Mouse (Mus musculus) kidney, adult 2 months (tissue): ENCODE measurements at regions not wholly inside any gene's neighbourhood (a gene's known extent, or its start where the extent isn't known, plus 50 kb on each side); places are given as distances from the start of the nearest gene placed in this dataset.

Source experiments
- DNase-seq: peaks from one replicate; pipeline ENCODE4 v3.0.0; 2021
- H3K27ac ChIP-seq: fragments of 200-500 bp; 2 replicates; pipeline ENCODE4 v1.5.1; 2012; ENCODE audit warnings: low read depth, low read length, control low read depth, inconsistent platforms; ENCODE audit not compliant: insufficient read depth
- H3K27me3 ChIP-seq: fragments of 200-500 bp; replicated peaks from 2 replicates; pipeline ENCODE4 v1.6.1; 2012; ENCODE audit warnings: mild to moderate bottlenecking, moderate library complexity, low read length, inconsistent platforms; ENCODE audit not compliant: control insufficient read depth, insufficient read depth
- H3K36me3 ChIP-seq: fragments of 200-500 bp; 2 replicates; pipeline ENCODE4 v1.6.1; 2012; ENCODE audit warnings: mild to moderate bottlenecking, moderate library complexity, low read length, inconsistent platforms; ENCODE audit not compliant: control insufficient read depth, insufficient read depth
- H3K4me1 ChIP-seq: fragments of 200-500 bp; 2 replicates; pipeline ENCODE4 v1.6.1; 2011; ENCODE audit warnings: low read length; ENCODE audit not compliant: control insufficient read depth, insufficient read depth
- H3K4me3 ChIP-seq: fragments of 200-500 bp; 2 replicates; pipeline ENCODE4 v1.5.1; 2011; ENCODE audit warnings: mild to moderate bottlenecking, low read depth, low read length, control low read depth; ENCODE audit not compliant: insufficient read depth
- CTCF ChIP-seq: fragments of 200-500 bp; conservative IDR thresholded peaks from 2 replicates; pipeline ENCODE4 v1.5.1; 2011; ENCODE audit warnings: low read depth, mild to moderate bottlenecking, control low read depth, low read length, moderate library complexity, mixed read lengths; ENCODE audit not compliant: insufficient read depth, insufficient read length
- POLR2A ChIP-seq: fragments of 200-500 bp; IDR thresholded peaks from one replicate; pipeline ENCODE4 v1.6.1; 2011; ENCODE audit warnings: low read depth, low read length, control low read depth
- WGBS: fragments of 180-500 bp; shearing (Covaris S2); methylation state at CpG from one replicate; pipeline ENCODE4 v1.1.7; 2018; 5-methylcytosine and 5-hydroxymethylcytosine counted together

- H3K4me1 ChIP-seq, result no peaks in the 10 kb centered on the region
- no peaks in the 10 kb centered on the region for H3K36me3 ChIP-seq
- H3K27ac ChIP-seq, result no peak overlapping the region
- H3K4me3 ChIP-seq, result no peak overlapping the region
- H3K27me3 ChIP-seq, result no peaks in the 10 kb centered on the region
- TF ChIP-seq CTCF (no peak), POLR2A (no peak)
- 54% methylated on average over 12 of the region's 12 CpGs for WGBS
- DNase-seq, result no peak
Measured at GRCm38 (mm10) chr17:88141538-88141937, 76.4 kb upstream of the Fbxo11 start.

DNA sequence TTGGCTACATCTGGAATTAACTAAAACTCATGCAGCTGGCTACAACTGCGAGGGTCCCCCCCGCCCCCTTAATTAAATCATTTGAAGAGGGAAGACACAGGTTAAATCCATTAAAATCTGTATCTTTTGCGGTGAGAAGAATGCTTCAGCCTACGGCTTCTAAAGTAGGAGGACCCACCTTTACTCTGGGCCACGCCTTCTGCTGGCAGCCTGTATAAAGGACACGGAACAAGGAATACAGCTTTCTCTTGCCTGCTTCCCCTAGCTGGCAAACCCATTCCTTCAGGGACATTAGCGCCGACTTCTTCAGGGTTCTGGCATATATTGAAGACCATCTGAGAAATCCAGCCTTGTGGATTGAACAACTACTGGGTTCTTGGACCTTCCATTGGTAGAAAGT lies 76.9 kb upstream of the Fbxo11 start:
- no peak for TF ChIP-seq CTCF
- no peak for TF ChIP-seq POLR2A
- no peak for DNase-seq
- Histone ChIP-seq H3K4me3 (no peak overlapping the region), H3K4me1 (no peaks in the 10 kb centered on the region), H3K27me3 (no peaks in the 10 kb centered on the region), H3K36me3 (no peaks in the 10 kb centered on the region), H3K27ac (no peak overlapping the region)
- 70% methylated on average over 8 of the region's 8 CpGs for WGBS

DNA sequence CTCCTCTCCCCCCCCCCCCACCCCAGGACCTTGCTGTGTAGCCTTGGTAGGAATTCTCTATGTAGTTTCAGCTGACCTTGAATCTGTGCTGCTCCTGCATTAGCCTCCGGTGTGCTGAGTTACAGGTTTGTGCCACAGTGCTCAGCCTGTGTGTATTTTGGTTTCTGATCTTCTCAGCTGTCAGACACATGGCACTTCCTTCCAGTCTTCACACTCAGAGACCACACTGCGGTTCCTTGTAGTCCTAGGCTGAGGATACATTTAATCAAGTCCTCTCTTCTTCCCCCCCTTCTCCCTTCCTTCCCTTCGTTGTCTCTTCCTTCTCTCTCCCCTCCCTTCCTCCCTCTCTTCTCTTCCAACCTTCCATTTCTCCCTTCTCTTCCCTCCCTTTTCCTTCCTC lies 77.7 kb upstream of the Fbxo11 start:
- Histone ChIP-seq H3K36me3 (no peaks in the 10 kb centered on the region), H3K4me1 (no peaks in the 10 kb centered on the region), H3K27ac (no peak overlapping the region), H3K4me3 (no peak overlapping the region), H3K27me3 (no peaks in the 10 kb centered on the region)
- TF ChIP-seq CTCF, result no peak
- no peak for TF ChIP-seq POLR2A
- DNase-seq, result no peak
- 63% methylated on average over 3 of the region's 3 CpGs for whole genome bisulfite sequencing

DNA sequence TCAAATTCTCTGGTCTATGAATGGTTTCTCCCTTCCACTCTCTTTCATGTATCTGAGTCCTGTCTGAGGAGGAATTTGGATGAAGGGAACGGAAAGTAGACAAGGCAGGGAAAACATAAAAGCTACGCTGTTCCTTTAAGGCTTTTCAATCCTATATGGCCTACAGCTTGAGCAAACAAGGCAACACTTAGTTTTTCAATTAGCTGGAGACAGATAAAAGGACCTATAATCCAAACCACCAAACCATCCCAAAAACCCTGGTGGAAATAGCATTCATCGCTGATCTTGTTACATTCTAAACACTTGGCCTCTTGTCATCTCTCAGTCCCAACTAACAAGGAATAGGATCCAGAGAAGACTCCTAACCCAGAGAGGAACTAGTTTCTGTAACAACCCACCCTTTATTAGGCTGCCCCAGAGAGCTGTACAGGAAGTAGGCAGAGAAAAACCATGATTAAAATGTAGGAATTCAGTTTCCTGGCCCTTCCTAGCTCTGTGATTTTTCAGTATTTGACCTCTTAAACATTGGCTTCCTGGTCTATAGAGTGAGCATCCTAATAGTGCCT lies 78.4 kb upstream of the Fbxo11 start:
- Histone ChIP-seq H3K4me3 (no peak overlapping the region), H3K36me3 (no peaks in the 10 kb centered on the region), H3K27me3 (no peaks in the 10 kb centered on the region), H3K27ac (no peak overlapping the region), H3K4me1 (no peaks in the 10 kb centered on the region)
- TF ChIP-seq CTCF (no peak), POLR2A (no peak)
- WGBS, result 85% methylated on average over 3 of the region's 3 CpGs
- DNase-seq, result no peak

- no peak for TF ChIP-seq CTCF
- TF ChIP-seq POLR2A, result no peak
- WGBS, result 49% methylated on average over 6 of the region's 6 CpGs
- Histone ChIP-seq H3K36me3 (no peaks in the 10 kb centered on the region), H3K4me3 (no peak overlapping the region), H3K4me1 (no peaks in the 10 kb centered on the region), H3K27ac (no peak overlapping the region), H3K27me3 (no peaks in the 10 kb centered on the region)
- no peak for DNase-seq
Measured at GRCm38 (mm10) chr17:88158550-88158949, 93.5 kb upstream of the Fbxo11 start.

DNA sequence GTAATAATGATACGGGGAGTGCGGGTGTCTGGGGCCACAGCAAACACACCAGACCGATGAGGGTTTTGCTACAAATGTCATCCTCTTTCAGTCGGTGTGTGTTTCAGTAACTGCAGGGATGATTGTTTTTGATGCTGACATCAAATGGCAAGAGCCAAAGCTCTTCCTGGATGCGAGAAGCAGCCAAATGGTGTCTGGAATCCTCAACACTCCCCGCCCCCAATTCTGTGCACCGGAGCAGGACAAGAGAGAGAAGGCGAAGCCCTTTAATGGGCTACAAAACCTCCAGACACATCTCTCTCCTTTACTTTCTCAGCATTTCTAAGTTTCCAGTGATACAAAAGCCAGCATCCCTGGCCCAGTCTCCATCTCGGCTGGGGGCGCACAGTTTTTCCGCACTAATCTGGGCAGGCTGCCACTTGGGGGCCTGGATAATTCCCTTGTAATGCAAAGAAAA lies 94.1 kb upstream of the Fbxo11 start:
- Histone ChIP-seq H3K36me3 (no peaks in the 10 kb centered on the region), H3K27ac (no peak overlapping the region), H3K4me3 (no peak overlapping the region), H3K4me1 (no peaks in the 10 kb centered on the region), H3K27me3 (no peaks in the 10 kb centered on the region)
- no peak for DNase-seq
- TF ChIP-seq CTCF (no peak), POLR2A (no peak)
- WGBS, result 41% methylated on average over 11 of the region's 11 CpGs

GRCm38 (mm10) chr17:88159851-88160676 lies 95.0 kb upstream of the Fbxo11 start:
- Histone ChIP-seq H3K27me3 (no peaks in the 10 kb centered on the region), H3K4me3 (no peak overlapping the region), H3K4me1 (no peaks in the 10 kb centered on the region), H3K36me3 (no peaks in the 10 kb centered on the region), H3K27ac (no peak overlapping the region)
- TF ChIP-seq CTCF (no peak), POLR2A (no peak)
- DNase-seq, result no peak
- 61% methylated on average over 19 of the region's 19 CpGs for WGBS

DNA sequence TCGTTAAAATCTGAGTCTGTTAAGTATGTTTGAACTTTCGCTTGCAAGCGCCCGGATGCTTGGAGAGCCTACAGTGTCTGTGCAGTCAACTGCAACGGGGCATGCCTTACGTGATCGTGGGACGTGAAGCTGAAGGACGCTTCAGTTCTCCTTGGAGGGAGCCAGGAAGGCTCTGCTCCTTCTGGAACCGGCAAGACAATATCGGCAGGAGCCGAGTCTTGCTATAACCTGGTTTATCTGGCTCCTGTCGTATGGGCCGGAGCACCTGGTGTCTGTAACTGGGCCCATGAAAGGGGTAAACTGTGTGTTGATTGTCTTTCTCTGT lies 95.5 kb upstream of the Fbxo11 start:
- no peak overlapping the region for H3K4me3 ChIP-seq
- no peak overlapping the region for H3K27ac ChIP-seq
- WGBS, result 57% methylated on average over 14 of the region's 14 CpGs
- no peaks in the 10 kb centered on the region for H3K27me3 ChIP-seq
- DNase-seq, result no peak
- H3K4me1 ChIP-seq, result no peaks in the 10 kb centered on the region
- no peaks in the 10 kb centered on the region for H3K36me3 ChIP-seq
- TF ChIP-seq CTCF (no peak), POLR2A (no peak)
